Mouse (Mus musculus): ENCODE results near the gene Rcor2. TPM values are rescaled to one million over a fixed set of nuclear protein-coding genes. Genes with fewer than 3 reads are reported as not detected.

Gene Rcor2
- polyA plus RNA-seq, 1 experiment from 2014 or later: 10.7 TPM

- WGBS: 67% methylated on average over 2 of the region's 2 CpGs
- 0 out of 2 replicates have a peak, but pooled peaks cover 3% of the 10 kb centered on the region for H3K36me3 ChIP-seq (ENCODE audit: control insufficient read depth, insufficient read depth, low read length)
- H3K9ac ChIP-seq (ENCODE audit: low read length): no peak overlapping the region
- peaks cover 31 to 65% of the 10 kb centered on the region in 2 experiments for H3K4me1 ChIP-seq (ENCODE audit: control insufficient read depth in 2 of 2, insufficient read depth in 2 of 2, low read length in 2 of 2)
- H3K9me3 ChIP-seq (ENCODE audit: control insufficient read depth, low read length): no peaks in the 10 kb centered on the region
- ATAC-seq (ENCODE audit: insufficient number of reproducible peaks, insufficient read depth, low FRiP score, low read depth): no peak
- H3K4me2 ChIP-seq (ENCODE audit: low read length): no peak overlapping the region
- H3K27me3 ChIP-seq (ENCODE audit: control insufficient read depth, insufficient read depth, low read length): no peaks in the 10 kb centered on the region
- H3K4me3 ChIP-seq (ENCODE audit: control insufficient read depth in 1 of 2, insufficient read depth in 1 of 2, low read depth in 1 of 2, low read length in 2 of 2): no peak overlapping the region
- peak overlapping the region in 1 of 2 experiments; percentile 9; a peak in 1 of 4 replicates for H3K27ac ChIP-seq (replicated peaks in 1 of 2; ENCODE audit: control insufficient read depth in 1 of 2, insufficient read depth in 1 of 2, low read depth in 2 of 2, low read length in 2 of 2)
These were observed 37.7 kb downstream of the Rcor2 start for GRCm38 (mm10) chr19:7304801-7305200.

DNA sequence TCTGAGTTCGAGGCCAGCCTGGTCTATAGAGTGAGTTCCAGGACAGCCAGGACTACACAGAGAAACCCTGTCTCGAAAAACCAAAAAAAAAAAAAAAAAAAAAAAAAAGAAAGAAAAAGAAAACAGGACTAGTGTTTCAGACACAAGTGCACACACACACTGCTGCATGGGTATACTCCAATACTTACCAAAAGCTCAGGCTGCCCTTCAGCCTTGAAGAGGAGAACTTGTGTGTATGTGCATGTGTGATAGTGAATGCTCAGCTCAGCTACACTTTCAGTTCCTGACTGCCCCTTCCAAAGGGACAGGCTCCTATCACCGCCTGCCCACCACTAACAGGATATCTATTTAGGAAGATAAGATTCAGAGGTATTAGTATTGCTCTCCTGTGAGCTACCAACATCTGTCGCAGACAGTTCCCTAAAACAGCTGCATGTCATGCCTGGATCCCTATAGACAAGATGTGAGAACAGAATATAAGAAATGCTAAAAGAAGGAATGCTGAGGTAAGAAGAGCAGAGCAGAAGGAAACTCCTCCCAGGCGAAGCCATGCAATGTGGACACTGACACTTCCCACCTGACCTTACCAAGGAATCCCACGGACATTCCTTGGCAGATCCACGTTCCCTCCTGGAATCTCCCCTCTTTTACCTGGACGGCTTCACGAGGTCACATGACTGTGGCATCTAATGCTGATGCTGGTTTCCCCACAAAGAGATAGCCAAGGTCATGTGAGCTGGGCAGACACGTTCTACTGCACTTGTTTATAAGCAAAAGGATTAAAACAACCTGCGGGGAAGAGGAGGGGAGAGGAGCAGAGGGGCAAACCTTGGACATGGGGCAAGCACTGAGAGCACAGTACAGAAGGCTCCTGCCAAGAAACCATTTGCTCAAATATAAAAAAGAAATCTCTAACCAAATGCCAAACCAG lies 38.5 kb downstream of the Rcor2 start:
- Histone ChIP-seq H3K4me2 (ENCODE audit: low read length) (no peak overlapping the region), H3K36me3 (ENCODE audit: control insufficient read depth, insufficient read depth, low read length) (no peaks in the 10 kb centered on the region), H3K9me3 (ENCODE audit: control insufficient read depth, low read length) (no peaks in the 10 kb centered on the region), H3K9ac (ENCODE audit: low read length) (no peak overlapping the region), H3K27me3 (ENCODE audit: control insufficient read depth, insufficient read depth, low read length) (no peaks in the 10 kb centered on the region), H3K4me1 (ENCODE audit: control insufficient read depth in 2 of 2, insufficient read depth in 2 of 2, low read length in 2 of 2) (peaks cover 40 to 73% of the 10 kb centered on the region in 2 experiments), H3K27ac (replicated peaks in 1 of 2; ENCODE audit: control insufficient read depth in 1 of 2, insufficient read depth in 1 of 2, low read depth in 2 of 2, low read length in 2 of 2) (0 out of 4 replicates have a peak overlapping the region, but pooled peaks of 1 of the 2 experiments have one; percentile 4), H3K4me3 (ENCODE audit: control insufficient read depth in 1 of 2, insufficient read depth in 1 of 2, low read depth in 1 of 2, low read length in 2 of 2) (no peak overlapping the region)
- 33% methylated on average over 10 of the region's 11 CpGs for WGBS
- no peak for ATAC-seq (ENCODE audit: insufficient number of reproducible peaks, insufficient read depth, low FRiP score, low read depth)

GRCm38 (mm10) chr19:7306968-7307367 lies 39.8 kb downstream of the Rcor2 start:
- peaks cover 50 to 79% of the 10 kb centered on the region in 2 experiments for H3K4me1 ChIP-seq (ENCODE audit: control insufficient read depth in 2 of 2, insufficient read depth in 2 of 2, low read length in 2 of 2)
- H3K36me3 ChIP-seq (ENCODE audit: control insufficient read depth, insufficient read depth, low read length): no peaks in the 10 kb centered on the region
- H3K4me3 ChIP-seq (ENCODE audit: control insufficient read depth in 1 of 2, insufficient read depth in 1 of 2, low read depth in 1 of 2, low read length in 2 of 2): no peak overlapping the region
- no peak overlapping the region for H3K4me2 ChIP-seq (ENCODE audit: low read length)
- no peaks in the 10 kb centered on the region for H3K9me3 ChIP-seq (ENCODE audit: control insufficient read depth, low read length)
- 53% methylated on average over 3 of the region's 3 CpGs for WGBS
- no peak for ATAC-seq (ENCODE audit: insufficient number of reproducible peaks, insufficient read depth, low FRiP score, low read depth)
- H3K27ac ChIP-seq (replicated peaks in 1 of 2; ENCODE audit: control insufficient read depth in 1 of 2, insufficient read depth in 1 of 2, low read depth in 2 of 2, low read length in 2 of 2): peak overlapping the region in 1 of 2 experiments; percentile 44; a peak in 1 of 4 replicates
- no peak overlapping the region for H3K9ac ChIP-seq (ENCODE audit: low read length)
- H3K27me3 ChIP-seq (ENCODE audit: control insufficient read depth, insufficient read depth, low read length): no peaks in the 10 kb centered on the region

GRCm38 (mm10) chr19:7307995-7308770 lies 41.1 kb downstream of the Rcor2 start:
- 29% methylated on average over 8 of the region's 8 CpGs for WGBS
- Histone ChIP-seq H3K27me3 (ENCODE audit: control insufficient read depth, insufficient read depth, low read length) (no peaks in the 10 kb centered on the region), H3K4me1 (ENCODE audit: control insufficient read depth in 2 of 2, insufficient read depth in 2 of 2, low read length in 2 of 2) (peaks cover 50 to 86% of the 10 kb centered on the region in 2 experiments), H3K4me2 (ENCODE audit: low read length) (peak overlapping the region; percentile 30), H3K4me3 (ENCODE audit: control insufficient read depth in 1 of 2, insufficient read depth in 1 of 2, low read depth in 1 of 2, low read length in 2 of 2) (no peak overlapping the region), H3K27ac (replicated peaks in 1 of 2; ENCODE audit: control insufficient read depth in 1 of 2, insufficient read depth in 1 of 2, low read depth in 2 of 2, low read length in 2 of 2) (peak overlapping the region in 1 of 2 experiments; percentile 43; a peak in 2 of 4 replicates), H3K9me3 (ENCODE audit: control insufficient read depth, low read length) (no peaks in the 10 kb centered on the region), H3K9ac (ENCODE audit: low read length) (peak overlapping the region; percentile 5), H3K36me3 (ENCODE audit: control insufficient read depth, insufficient read depth, low read length) (no peaks in the 10 kb centered on the region)
- no peak for ATAC-seq (ENCODE audit: insufficient number of reproducible peaks, insufficient read depth, low FRiP score, low read depth)

DNA sequence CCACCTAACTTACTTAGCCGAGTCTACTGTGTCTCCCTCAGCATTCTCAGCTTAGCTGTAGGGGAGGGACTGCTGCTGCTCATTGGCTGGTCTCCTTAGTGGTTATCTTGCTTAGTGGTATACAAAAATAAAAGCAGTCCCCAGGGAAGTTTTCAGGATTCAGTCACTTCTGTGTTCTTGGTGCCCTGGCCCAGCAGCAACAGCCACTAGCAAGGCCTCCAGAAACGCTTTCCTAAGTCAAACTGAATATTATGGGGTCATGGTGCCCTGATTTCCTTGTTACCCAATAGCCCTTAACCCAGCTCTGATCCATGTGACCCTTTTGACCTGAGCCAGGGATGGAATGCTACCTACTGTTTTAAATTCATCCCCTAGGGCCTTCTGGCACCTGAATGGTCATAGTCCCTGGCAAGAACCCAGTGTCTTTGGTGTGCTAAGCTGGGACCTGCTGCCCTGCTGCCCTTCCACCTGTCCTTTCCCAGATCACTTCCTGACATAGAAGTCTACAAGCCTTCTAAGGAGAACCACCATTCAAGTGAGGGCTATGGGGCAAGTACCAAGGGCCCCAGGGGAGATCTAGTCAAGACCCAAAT lies 42.7 kb downstream of the Rcor2 start:
- no peak for ATAC-seq (ENCODE audit: insufficient number of reproducible peaks, insufficient read depth, low FRiP score, low read depth)
- Histone ChIP-seq H3K4me3 (ENCODE audit: control insufficient read depth in 1 of 2, insufficient read depth in 1 of 2, low read depth in 1 of 2, low read length in 2 of 2) (no peak overlapping the region), H3K4me2 (ENCODE audit: low read length) (no peak overlapping the region), H3K27ac (replicated peaks in 1 of 2; ENCODE audit: control insufficient read depth in 1 of 2, insufficient read depth in 1 of 2, low read depth in 2 of 2, low read length in 2 of 2) (peak overlapping the region; percentile 89 to 90; a peak in 3 of 4 replicates), H3K36me3 (ENCODE audit: control insufficient read depth, insufficient read depth, low read length) (no peaks in the 10 kb centered on the region), H3K9ac (ENCODE audit: low read length) (peak overlapping the region; percentile 45; the same call in 1 of the 2 replicates), H3K9me3 (ENCODE audit: control insufficient read depth, low read length) (no peaks in the 10 kb centered on the region), H3K27me3 (ENCODE audit: control insufficient read depth, insufficient read depth, low read length) (no peaks in the 10 kb centered on the region), H3K4me1 (ENCODE audit: control insufficient read depth in 2 of 2, insufficient read depth in 2 of 2, low read length in 2 of 2) (peaks cover 54 to 86% of the 10 kb centered on the region in 2 experiments)
- WGBS: 37% methylated on average over 2 of the region's 2 CpGs

DNA sequence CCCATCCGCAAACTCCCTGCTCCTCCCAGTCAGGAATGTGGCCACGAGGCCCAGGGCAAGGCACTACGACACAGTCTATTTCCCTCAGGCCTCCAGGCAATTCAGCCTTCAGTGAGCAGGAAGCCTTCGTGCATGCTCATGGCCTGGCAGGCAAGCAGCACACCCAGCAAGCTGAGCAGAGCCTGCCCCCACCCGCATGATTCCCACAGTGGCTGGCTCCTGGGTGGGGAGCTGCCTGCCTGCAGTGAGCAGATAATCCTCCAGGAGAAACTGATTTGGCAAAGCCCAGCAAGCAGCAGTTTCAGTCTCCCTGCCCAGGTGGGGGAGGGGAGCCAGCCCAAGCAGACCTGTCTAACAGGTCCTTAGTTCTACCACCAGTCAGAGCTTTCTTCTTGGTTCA lies 43.6 kb downstream of the Rcor2 start:
- peak; percentile 42; the same call in 1 of the 2 replicates for ATAC-seq (ENCODE audit: insufficient number of reproducible peaks, insufficient read depth, low FRiP score, low read depth)
- H3K27ac ChIP-seq (replicated peaks in 1 of 2; ENCODE audit: control insufficient read depth in 1 of 2, insufficient read depth in 1 of 2, low read depth in 2 of 2, low read length in 2 of 2): peak overlapping the region; percentile 89 to 90
- H3K36me3 ChIP-seq (ENCODE audit: control insufficient read depth, insufficient read depth, low read length): no peaks in the 10 kb centered on the region
- no peak overlapping the region for H3K4me3 ChIP-seq (ENCODE audit: control insufficient read depth in 1 of 2, insufficient read depth in 1 of 2, low read depth in 1 of 2, low read length in 2 of 2)
- H3K27me3 ChIP-seq (ENCODE audit: control insufficient read depth, insufficient read depth, low read length): no peaks in the 10 kb centered on the region
- WGBS: 8% methylated on average over 5 of the region's 5 CpGs
- peak overlapping the region; percentile 45 for H3K9ac ChIP-seq (ENCODE audit: low read length)
- H3K4me1 ChIP-seq (ENCODE audit: control insufficient read depth in 2 of 2, insufficient read depth in 2 of 2, low read length in 2 of 2): peaks cover 51 to 85% of the 10 kb centered on the region in 2 experiments
- H3K9me3 ChIP-seq (ENCODE audit: control insufficient read depth, low read length): no peaks in the 10 kb centered on the region
- peak overlapping the region; percentile 38 for H3K4me2 ChIP-seq (ENCODE audit: low read length)

- Histone ChIP-seq H3K27ac (replicated peaks in 1 of 2; ENCODE audit: control insufficient read depth in 1 of 2, insufficient read depth in 1 of 2, low read depth in 2 of 2, low read length in 2 of 2) (peak overlapping the region; percentile 89 to 90), H3K36me3 (ENCODE audit: control insufficient read depth, insufficient read depth, low read length) (no peaks in the 10 kb centered on the region), H3K9me3 (ENCODE audit: control insufficient read depth, low read length) (no peaks in the 10 kb centered on the region), H3K9ac (ENCODE audit: low read length) (peak overlapping the region; percentile 45; the same call in 1 of the 2 replicates), H3K4me1 (ENCODE audit: control insufficient read depth in 2 of 2, insufficient read depth in 2 of 2, low read length in 2 of 2) (peaks cover 47 to 79% of the 10 kb centered on the region in 2 experiments), H3K27me3 (ENCODE audit: control insufficient read depth, insufficient read depth, low read length) (no peaks in the 10 kb centered on the region), H3K4me2 (ENCODE audit: low read length) (peak overlapping the region; percentile 38), H3K4me3 (ENCODE audit: control insufficient read depth in 1 of 2, insufficient read depth in 1 of 2, low read depth in 1 of 2, low read length in 2 of 2) (no peak overlapping the region)
- 13% methylated on average over 10 of the region's 10 CpGs for WGBS
- peak; percentile 52; the same call in 1 of the 2 replicates for ATAC-seq (ENCODE audit: insufficient number of reproducible peaks, insufficient read depth, low FRiP score, low read depth)
These were observed 44.2 kb downstream of the Rcor2 start for GRCm38 (mm10) chr19:7311306-7311705.
